Mouse (Mus musculus) stomach, embryonic 15.5 days (tissue): ENCODE data around the gene Snx11. TPM values are rescaled to one million over a fixed set of nuclear protein-coding genes. Genes with fewer than 3 reads are reported as not detected.

Experiments
- ATAC-seq: fragments of 200-750 bp; cut with Nextera tagmentation; 2 replicates; pipeline ENCODE4 v1.8.0; 2017; ENCODE audit warnings: low read depth, moderate number of reproducible peaks, moderate TSS enrichment; ENCODE audit not compliant: insufficient read depth, low FRiP score
- H3K27ac ChIP-seq: fragments of 300-500 bp; sonication (generic); 2 replicates; pipeline ENCODE4 v1.5.1; 2015; ENCODE audit warnings: mild to moderate bottlenecking, inconsistent platforms
- H3K27me3 ChIP-seq: fragments of 300-500 bp; sonication (generic); replicated peaks from 2 replicates; pipeline ENCODE4 v1.6.1; 2015; ENCODE audit warnings: inconsistent platforms
- H3K36me3 ChIP-seq: fragments of 300-500 bp; sonication (generic); 2 replicates; pipeline ENCODE4 v1.6.1; 2015; ENCODE audit warnings: inconsistent platforms
- H3K4me1 ChIP-seq: fragments of 300-500 bp; sonication (generic); 2 replicates; pipeline ENCODE4 v1.6.1; 2015; ENCODE audit warnings: inconsistent platforms
- H3K4me2 ChIP-seq: fragments of 300-500 bp; sonication (generic); 2 replicates; pipeline ENCODE4 v1.6.1; 2015; ENCODE audit warnings: mild to moderate bottlenecking, inconsistent platforms
- H3K4me3 ChIP-seq: fragments of 300-500 bp; sonication (generic); replicated peaks from 2 replicates; pipeline ENCODE4 v1.5.1; 2015; ENCODE audit warnings: inconsistent platforms
- H3K9ac ChIP-seq: fragments of 300-500 bp; sonication (generic); 2 replicates; pipeline ENCODE4 v1.6.1; 2015; ENCODE audit warnings: inconsistent platforms
- H3K9me3 ChIP-seq: fragments of 300-500 bp; sonication (generic); 2 replicates; pipeline ENCODE4 v1.6.1; 2016; ENCODE audit warnings: inconsistent platforms
- WGBS: fragments of 180-500 bp; shearing (Covaris S2); methylation state at CpG from one replicate; pipeline ENCODE4 v1.1.7; 2015; 5-methylcytosine and 5-hydroxymethylcytosine counted together
- polyA plus RNA-seq: library from polyadenylated mRNA; unstranded; fragments of >200 nt; fragmentation: Nextera tagmentation; extraction: Ambion mirVana; gene quantifications from 2 replicates; pipeline ENCODE4 v1.2.1, GENCODE M21; 2015

The Snx11 gene
- polyA plus RNA-seq, 1 experiment from 2014 or later = 16.5 TPM

GRCm38 (mm10) chr11:96732657-96733056 is 44.7 kb downstream of the Snx11 start:
- H3K9ac ChIP-seq = no peak overlapping the region
- ATAC-seq = peak; percentile 70
- peak overlapping the region; percentile 44; the same call in 1 of the 2 replicates for H3K27ac ChIP-seq
- H3K27me3 ChIP-seq = no peaks in the 10 kb centered on the region
- no peak overlapping the region for H3K4me3 ChIP-seq
- peaks cover 8% of the 10 kb centered on the region; the same call in 1 of the 2 replicates for H3K4me1 ChIP-seq
- 39% methylated on average over 4 of the region's 4 CpGs for WGBS
- no peaks in the 10 kb centered on the region for H3K36me3 ChIP-seq
- no peak overlapping the region for H3K4me2 ChIP-seq
- no peaks in the 10 kb centered on the region for H3K9me3 ChIP-seq

- Histone ChIP-seq H3K27ac (no peak overlapping the region), H3K4me3 (no peak overlapping the region), H3K36me3 (no peaks in the 10 kb centered on the region), H3K4me1 (no peaks in the 10 kb centered on the region), H3K4me2 (no peak overlapping the region), H3K27me3 (no peaks in the 10 kb centered on the region), H3K9me3 (no peaks in the 10 kb centered on the region), H3K9ac (no peak overlapping the region)
- no peak for ATAC-seq
- 63% methylated on average over 5 of the region's 5 CpGs for WGBS
These were observed 47.0 kb downstream of the Snx11 start for GRCm38 (mm10) chr11:96730327-96730726.

GRCm38 (mm10) chr11:96729462-96729861 is 47.9 kb downstream of the Snx11 start:
- Histone ChIP-seq H3K4me2 (no peak overlapping the region), H3K27me3 (no peaks in the 10 kb centered on the region), H3K4me3 (no peak overlapping the region), H3K27ac (no peak overlapping the region), H3K36me3 (no peaks in the 10 kb centered on the region), H3K4me1 (no peaks in the 10 kb centered on the region), H3K9ac (no peak overlapping the region), H3K9me3 (no peaks in the 10 kb centered on the region)
- ATAC-seq = no peak
- WGBS = 42% methylated on average over 9 of the region's 9 CpGs

GRCm38 (mm10) chr11:96728577-96728976 is 48.8 kb downstream of the Snx11 start:
- H3K4me1 ChIP-seq = no peaks in the 10 kb centered on the region
- no peak overlapping the region for H3K4me2 ChIP-seq
- no peaks in the 10 kb centered on the region for H3K36me3 ChIP-seq
- H3K9ac ChIP-seq = no peak overlapping the region
- WGBS = 77% methylated on average over 2 of the region's 2 CpGs
- H3K4me3 ChIP-seq = no peak overlapping the region
- H3K9me3 ChIP-seq = no peaks in the 10 kb centered on the region
- no peaks in the 10 kb centered on the region for H3K27me3 ChIP-seq
- ATAC-seq = no peak
- H3K27ac ChIP-seq = no peak overlapping the region

DNA sequence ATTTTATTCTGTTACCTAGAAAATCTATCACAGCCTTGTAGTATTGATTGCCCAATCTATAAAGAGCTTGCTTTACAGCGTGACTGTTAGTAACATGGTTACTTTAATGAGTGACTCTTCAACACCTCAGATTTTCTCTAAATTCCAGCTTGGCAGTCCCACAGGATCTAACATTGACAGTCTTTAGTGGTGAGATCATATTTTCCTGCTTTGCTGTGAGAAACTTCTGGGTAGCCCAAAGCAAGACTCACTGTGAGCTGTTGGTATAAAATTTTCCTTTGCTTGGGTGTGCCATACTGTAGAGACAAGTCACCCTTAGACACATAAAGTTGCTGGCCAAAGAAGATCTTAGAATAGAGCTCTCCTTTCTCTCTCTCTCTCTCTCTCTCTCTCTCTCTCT is 51.5 kb downstream of the Snx11 start:
- no peaks in the 10 kb centered on the region for H3K27me3 ChIP-seq
- WGBS = 58% methylated on average over 1 of the region's 1 CpGs
- H3K4me2 ChIP-seq = no peak overlapping the region
- no peak overlapping the region for H3K27ac ChIP-seq
- no peaks in the 10 kb centered on the region for H3K4me1 ChIP-seq
- no peak for ATAC-seq
- no peak overlapping the region for H3K4me3 ChIP-seq
- H3K9me3 ChIP-seq = no peaks in the 10 kb centered on the region
- H3K36me3 ChIP-seq = no peaks in the 10 kb centered on the region
- no peak overlapping the region for H3K9ac ChIP-seq

DNA sequence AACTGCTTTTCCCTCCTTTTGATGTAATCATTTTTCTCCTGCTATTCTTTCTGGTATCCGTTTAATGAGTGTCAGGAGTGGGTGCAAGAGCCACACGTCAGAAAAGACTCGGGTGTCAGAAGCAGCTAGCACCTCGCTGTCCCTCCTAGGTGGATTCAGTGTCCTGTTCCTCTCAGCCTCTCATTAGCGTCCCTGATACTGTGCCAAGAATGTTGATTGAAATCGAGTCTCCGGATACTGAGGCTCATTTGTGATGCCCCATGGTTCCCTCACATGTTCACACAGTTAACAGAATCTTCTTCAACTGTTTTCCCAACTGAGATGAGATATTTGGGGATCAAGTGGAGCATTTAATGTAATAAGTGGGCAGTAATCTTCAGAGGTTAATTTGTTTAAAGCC is 58.8 kb downstream of the Snx11 start:
- no peak overlapping the region for H3K9ac ChIP-seq
- H3K4me2 ChIP-seq = no peak overlapping the region
- H3K36me3 ChIP-seq = no peaks in the 10 kb centered on the region
- 53% methylated on average over 7 of the region's 7 CpGs for WGBS
- H3K4me1 ChIP-seq = no peaks in the 10 kb centered on the region
- ATAC-seq = no peak
- no peak overlapping the region for H3K4me3 ChIP-seq
- H3K9me3 ChIP-seq = no peaks in the 10 kb centered on the region
- H3K27ac ChIP-seq = no peak overlapping the region
- no peaks in the 10 kb centered on the region for H3K27me3 ChIP-seq

Other genes starting within 250 kb of the Snx11 start
- 99.1 and 99.2 TPM in 2 replicates for gene Cbx1, start 11.6 kb upstream of the Snx11 start, polyA plus RNA-seq
- gene Nfe2l1, start 52.4 kb upstream of the Snx11 start, polyA plus RNA-seq = 52.6 and 54.1 TPM in 2 replicates
- 124 and 125 TPM in 2 replicates for gene Copz2, start 72.3 kb upstream of the Snx11 start, polyA plus RNA-seq
- 67.2 and 76.5 TPM in 2 replicates for gene Cdk5rap3, start 138.9 kb upstream of the Snx11 start, polyA plus RNA-seq
- 55.2 and 65.6 TPM in 2 replicates for gene Prr15l, start 150.5 kb upstream of the Snx11 start, polyA plus RNA-seq
- 63.6 and 85.7 TPM in 2 replicates for gene Pnpo, start 166.4 kb upstream of the Snx11 start, polyA plus RNA-seq
- gene Sp2, start 205.4 kb upstream of the Snx11 start, polyA plus RNA-seq = 12.7 and 13.5 TPM in 2 replicates
- 1.4 and 3.7 TPM in 2 replicates for gene Sp6, start 235.8 kb upstream of the Snx11 start, polyA plus RNA-seq